Mouse (Mus musculus): ENCODE measurements around the gene Fignl2. TPM values are rescaled to one million over a fixed set of nuclear protein-coding genes. Genes with fewer than 3 reads are reported as not detected.

The Fignl2 gene
- 0.52 and 0.76 TPM in 2 replicates for polyA plus RNA-seq (2014; fragmentation: Nextera tagmentation; extraction: Ambion mirVana)

GRCm38 (mm10) chr15:101077813-101078730, at the start of gene Fignl2:
TSS of gene Fignl2 (minus strand) at chr15:101078567.
- H3K4me3 ChIP-seq (ENCODE audit: low read depth, low read length) = peak within 1 kb of the TSS; percentile 86
- no peaks in the 10 kb centered on the region for H3K36me3 ChIP-seq (ENCODE audit: control insufficient read depth, insufficient read depth, low read length)
- ATAC-seq (replicated peaks; ENCODE audit: low FRiP score) = peak; percentile 34
- H3K9me3 ChIP-seq (ENCODE audit: control insufficient read depth, low read length) = no peaks in the 10 kb centered on the region
- peak; percentile 78 for DNase-seq (ENCODE audit: low spot score)
- H3K4me2 ChIP-seq (ENCODE audit: low read depth, low read length, severe bottlenecking) = peak within 1 kb of the TSS; percentile 84
- H3K4me1 ChIP-seq (replicated peaks; ENCODE audit: control insufficient read depth, insufficient read depth, low read length) = peaks cover 19% of the 10 kb centered on the region
- H3K27me3 ChIP-seq (ENCODE audit: control insufficient read depth, insufficient read depth, low read length) = no peaks in the 10 kb centered on the region
- under 1% methylated on average over 56 of the region's 96 CpGs for WGBS
- H3K27ac ChIP-seq (ENCODE audit: low read depth, low read length) = peak within 1 kb of the TSS; percentile 88
- peak within 1 kb of the TSS; percentile 80 for H3K9ac ChIP-seq (ENCODE audit: low read length)

DNA sequence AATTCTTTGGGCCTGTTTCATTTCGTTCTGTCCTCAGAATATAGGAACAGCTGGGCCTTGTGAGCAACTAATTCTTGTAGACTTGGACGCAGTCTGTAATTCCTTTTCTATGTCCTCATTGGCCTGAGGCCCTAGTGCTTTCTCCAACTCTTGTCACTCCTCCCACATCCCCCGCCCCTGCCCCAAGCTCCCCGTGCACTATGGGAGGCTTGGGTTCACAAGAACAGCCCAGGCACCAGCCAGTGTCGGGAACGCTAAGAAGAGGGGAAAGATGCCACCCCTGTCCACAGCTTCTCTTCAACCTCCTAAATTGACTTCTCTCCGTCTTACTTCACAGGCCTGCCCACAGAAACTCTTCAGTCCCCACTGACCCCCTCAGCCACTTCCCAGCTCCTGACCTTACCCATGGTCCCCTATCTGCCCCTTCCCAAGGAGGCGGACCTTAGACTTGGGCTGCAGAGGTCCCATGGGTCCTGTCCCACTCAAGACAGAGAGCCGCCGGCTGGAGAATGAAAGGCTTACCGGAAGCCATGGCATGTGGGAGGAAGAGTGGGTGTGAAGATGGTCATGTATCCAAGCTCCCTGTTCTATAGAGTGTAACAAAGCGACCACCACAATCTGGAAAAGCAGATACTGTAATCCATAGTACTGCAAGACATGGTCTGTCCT, 48.6 kb upstream of the Fignl2 start:
- Histone ChIP-seq H3K4me2 (ENCODE audit: low read depth, low read length, severe bottlenecking) (no peak overlapping the region), H3K4me1 (replicated peaks; ENCODE audit: control insufficient read depth, insufficient read depth, low read length) (peaks cover 6% of the 10 kb centered on the region), H3K27ac (ENCODE audit: low read depth, low read length) (no peak overlapping the region), H3K27me3 (ENCODE audit: control insufficient read depth, insufficient read depth, low read length) (peaks cover 32% of the 10 kb centered on the region), H3K4me3 (ENCODE audit: low read depth, low read length) (no peak overlapping the region), H3K36me3 (ENCODE audit: control insufficient read depth, insufficient read depth, low read length) (no peaks in the 10 kb centered on the region), H3K9ac (ENCODE audit: low read length) (no peak overlapping the region), H3K9me3 (ENCODE audit: control insufficient read depth, low read length) (no peaks in the 10 kb centered on the region)
- WGBS = 82% methylated on average over 12 of the region's 12 CpGs
- DNase-seq (ENCODE audit: low spot score) (no peak), ATAC-seq (replicated peaks; ENCODE audit: low FRiP score) (no peak)

DNA sequence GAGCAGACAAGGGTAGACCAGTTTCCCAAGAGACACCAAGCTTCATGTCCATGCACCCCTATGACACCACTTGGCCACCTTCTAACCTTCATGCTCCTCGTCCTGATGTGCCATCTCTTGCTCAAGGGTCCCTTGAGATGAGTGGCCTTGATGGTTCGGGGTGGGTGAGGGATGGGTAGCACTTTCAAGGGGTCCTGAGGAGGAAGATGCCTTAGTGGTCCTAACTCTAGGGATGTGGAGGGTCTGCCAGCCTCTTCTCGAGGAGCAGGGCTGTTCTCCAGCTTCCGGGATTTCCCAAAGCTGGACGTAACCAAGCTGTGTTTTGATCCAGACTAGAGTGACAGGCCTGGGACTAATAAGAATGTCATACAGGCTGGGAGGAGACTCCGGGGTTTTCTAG, 47.2 kb upstream of the Fignl2 start:
- WGBS = 86% methylated on average over 6 of the region's 6 CpGs
- H3K4me3 ChIP-seq (ENCODE audit: low read depth, low read length) = no peak overlapping the region
- H3K9me3 ChIP-seq (ENCODE audit: control insufficient read depth, low read length) = no peaks in the 10 kb centered on the region
- no peak overlapping the region for H3K9ac ChIP-seq (ENCODE audit: low read length)
- no peaks in the 10 kb centered on the region for H3K36me3 ChIP-seq (ENCODE audit: control insufficient read depth, insufficient read depth, low read length)
- ATAC-seq (replicated peaks; ENCODE audit: low FRiP score) (no peak), DNase-seq (ENCODE audit: low spot score) (no peak)
- H3K4me2 ChIP-seq (ENCODE audit: low read depth, low read length, severe bottlenecking) = no peak overlapping the region
- peaks cover 32% of the 10 kb centered on the region for H3K27me3 ChIP-seq (ENCODE audit: control insufficient read depth, insufficient read depth, low read length)
- no peak overlapping the region for H3K27ac ChIP-seq (ENCODE audit: low read depth, low read length)
- peaks cover 6% of the 10 kb centered on the region for H3K4me1 ChIP-seq (replicated peaks; ENCODE audit: control insufficient read depth, insufficient read depth, low read length)

DNA sequence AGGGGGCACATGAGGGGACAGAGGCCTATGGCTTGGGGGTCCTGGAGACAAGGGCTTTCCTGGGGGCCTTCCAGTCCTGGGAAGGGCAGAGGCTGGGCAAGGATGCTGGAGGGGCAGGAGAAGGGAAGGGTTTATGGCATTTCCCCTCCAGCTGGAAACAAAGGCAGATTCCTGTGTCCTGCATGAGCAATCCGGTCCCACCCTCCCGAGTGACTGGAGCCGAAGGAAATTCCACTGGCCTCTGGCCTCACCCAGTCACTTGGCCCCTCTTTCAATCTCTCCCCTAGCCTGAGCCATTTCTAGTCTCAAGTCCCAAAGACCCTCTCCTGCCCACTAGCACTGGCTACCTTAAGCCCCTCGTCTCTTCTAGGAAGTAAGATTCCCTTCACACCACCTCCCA, 44.8 kb upstream of the Fignl2 start:
- peaks cover 10% of the 10 kb centered on the region for H3K27me3 ChIP-seq (ENCODE audit: control insufficient read depth, insufficient read depth, low read length)
- no peaks in the 10 kb centered on the region for H3K9me3 ChIP-seq (ENCODE audit: control insufficient read depth, low read length)
- H3K4me3 ChIP-seq (ENCODE audit: low read depth, low read length) = no peak overlapping the region
- no peak overlapping the region for H3K4me2 ChIP-seq (ENCODE audit: low read depth, low read length, severe bottlenecking)
- no peak overlapping the region for H3K9ac ChIP-seq (ENCODE audit: low read length)
- WGBS = 70% methylated on average over 4 of the region's 4 CpGs
- DNase-seq (ENCODE audit: low spot score) = no peak
- H3K36me3 ChIP-seq (ENCODE audit: control insufficient read depth, insufficient read depth, low read length) = no peaks in the 10 kb centered on the region
- peaks cover 2% of the 10 kb centered on the region for H3K4me1 ChIP-seq (replicated peaks; ENCODE audit: control insufficient read depth, insufficient read depth, low read length)
- no peak overlapping the region for H3K27ac ChIP-seq (ENCODE audit: low read depth, low read length)
- ATAC-seq (replicated peaks; ENCODE audit: low FRiP score) = no peak

DNA sequence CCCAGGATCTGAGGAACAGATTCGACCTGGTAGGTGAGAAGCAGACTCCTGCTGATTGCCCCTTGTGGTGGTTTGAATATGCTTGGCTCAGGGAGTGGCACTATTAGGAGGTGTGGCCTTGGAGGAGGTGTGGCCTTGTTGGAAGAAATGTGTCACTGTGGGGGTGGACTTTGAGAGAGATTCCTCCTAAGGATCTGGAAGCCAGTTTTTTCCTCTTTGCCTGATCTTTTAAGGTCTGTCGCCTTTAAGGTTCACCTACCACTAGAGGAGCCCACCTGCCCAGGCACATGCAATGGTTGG, 43.9 kb upstream of the Fignl2 start:
- Histone ChIP-seq H3K4me3 (ENCODE audit: low read depth, low read length) (no peak overlapping the region), H3K9ac (ENCODE audit: low read length) (no peak overlapping the region), H3K4me2 (ENCODE audit: low read depth, low read length, severe bottlenecking) (no peak overlapping the region), H3K27me3 (ENCODE audit: control insufficient read depth, insufficient read depth, low read length) (peaks cover 2% of the 10 kb centered on the region; the same call in 1 of the 2 replicates), H3K36me3 (ENCODE audit: control insufficient read depth, insufficient read depth, low read length) (no peaks in the 10 kb centered on the region), H3K27ac (ENCODE audit: low read depth, low read length) (no peak overlapping the region), H3K9me3 (ENCODE audit: control insufficient read depth, low read length) (no peaks in the 10 kb centered on the region), H3K4me1 (replicated peaks; ENCODE audit: control insufficient read depth, insufficient read depth, low read length) (no peaks in the 10 kb centered on the region)
- DNase-seq (ENCODE audit: low spot score) = no peak
- 22% methylated on average over 2 of the region's 2 CpGs for WGBS
- ATAC-seq (replicated peaks; ENCODE audit: low FRiP score) = no peak

- Histone ChIP-seq H3K4me3 (ENCODE audit: low read depth, low read length) (no peak overlapping the region), H3K27ac (ENCODE audit: low read depth, low read length) (no peak overlapping the region), H3K27me3 (ENCODE audit: control insufficient read depth, insufficient read depth, low read length) (peaks cover 2% of the 10 kb centered on the region; the same call in 1 of the 2 replicates), H3K9me3 (ENCODE audit: control insufficient read depth, low read length) (no peaks in the 10 kb centered on the region), H3K4me1 (replicated peaks; ENCODE audit: control insufficient read depth, insufficient read depth, low read length) (no peaks in the 10 kb centered on the region), H3K36me3 (ENCODE audit: control insufficient read depth, insufficient read depth, low read length) (no peaks in the 10 kb centered on the region), H3K9ac (ENCODE audit: low read length) (no peak overlapping the region), H3K4me2 (ENCODE audit: low read depth, low read length, severe bottlenecking) (no peak overlapping the region)
- 70% methylated on average over 9 of the region's 9 CpGs for WGBS
- DNase-seq (ENCODE audit: low spot score) (no peak), ATAC-seq (replicated peaks; ENCODE audit: low FRiP score) (no peak)
Measured at GRCm38 (mm10) chr15:101121411-101122289, 43.3 kb upstream of the Fignl2 start.

GRCm38 (mm10) chr15:101118399-101119125, 40.2 kb upstream of the Fignl2 start:
- no peaks in the 10 kb centered on the region for H3K36me3 ChIP-seq (ENCODE audit: control insufficient read depth, insufficient read depth, low read length)
- ATAC-seq (replicated peaks; ENCODE audit: low FRiP score) (no peak), DNase-seq (ENCODE audit: low spot score) (no peak)
- 65% methylated on average over 14 of the region's 14 CpGs for WGBS
- H3K27me3 ChIP-seq (ENCODE audit: control insufficient read depth, insufficient read depth, low read length) = no peaks in the 10 kb centered on the region
- H3K4me1 ChIP-seq (replicated peaks; ENCODE audit: control insufficient read depth, insufficient read depth, low read length) = no peaks in the 10 kb centered on the region
- no peak overlapping the region for H3K9ac ChIP-seq (ENCODE audit: low read length)
- H3K9me3 ChIP-seq (ENCODE audit: control insufficient read depth, low read length) = peaks cover 3% of the 10 kb centered on the region; the same call in 1 of the 2 replicates
- H3K27ac ChIP-seq (ENCODE audit: low read depth, low read length) = no peak overlapping the region
- no peak overlapping the region for H3K4me3 ChIP-seq (ENCODE audit: low read depth, low read length)
- H3K4me2 ChIP-seq (ENCODE audit: low read depth, low read length, severe bottlenecking) = no peak overlapping the region

Data from forebrain, embryonic 11.5 days (tissue).